Mouse (Mus musculus): ENCODE data around the gene Bank1.

Gene Bank1

GRCm38 (mm10) chr3:136100973-136101500 is 224.8 kb downstream of the Bank1 start:
- DNase-seq, result no peak

GRCm38 (mm10) chr3:136100292-136100691 is 225.6 kb downstream of the Bank1 start:
- DNase-seq, result no peak

- no peak for DNase-seq
These were observed 238.8 kb downstream of the Bank1 start for GRCm38 (mm10) chr3:136086948-136087660.

- no peak for DNase-seq
These were observed 239.4 kb downstream of the Bank1 start for GRCm38 (mm10) chr3:136086431-136086830.

GRCm38 (mm10) chr3:136085077-136085476 is 240.8 kb downstream of the Bank1 start:
- DNase-seq, result no peak

- no peak for DNase-seq
These were observed 241.8 kb downstream of the Bank1 start for GRCm38 (mm10) chr3:136084066-136084465.

- DNase-seq, result no peak
These were observed 244.6 kb downstream of the Bank1 start for GRCm38 (mm10) chr3:136081264-136081663.

- DNase-seq, result no peak
These were observed 247.3 kb downstream of the Bank1 start for GRCm38 (mm10) chr3:136078535-136078934.

- no peak for DNase-seq
These were observed 255.5 kb downstream of the Bank1 start for GRCm38 (mm10) chr3:136070394-136070793.

GRCm38 (mm10) chr3:136061907-136062306 is 264.0 kb downstream of the Bank1 start:
- DNase-seq, result no peak

- DNase-seq, result no peak
These were observed 275.2 kb downstream of the Bank1 start for GRCm38 (mm10) chr3:136050635-136051034.

GRCm38 (mm10) chr3:136050215-136050614 is 275.7 kb downstream of the Bank1 start:
- DNase-seq, result no peak

GRCm38 (mm10) chr3:136048026-136048425 is 277.8 kb downstream of the Bank1 start:
- no peak for DNase-seq

GRCm38 (mm10) chr3:136045381-136045780 is 280.5 kb downstream of the Bank1 start:
- no peak for DNase-seq

GRCm38 (mm10) chr3:136040041-136040440 is 285.8 kb downstream of the Bank1 start:
- no peak for DNase-seq

- DNase-seq, result no peak
These were observed 286.4 kb downstream of the Bank1 start for GRCm38 (mm10) chr3:136039446-136039845.

GRCm38 (mm10) chr3:136037254-136037653 is 288.6 kb downstream of the Bank1 start:
- DNase-seq, result no peak

- DNase-seq, result no peak
These were observed 290.1 kb downstream of the Bank1 start for GRCm38 (mm10) chr3:136035784-136036183.

GRCm38 (mm10) chr3:136024876-136025275 is 301.0 kb downstream of the Bank1 start:
- DNase-seq, result no peak

- DNase-seq, result no peak
These were observed 308.3 kb downstream of the Bank1 start for GRCm38 (mm10) chr3:136017517-136017916.

GRCm38 (mm10) chr3:136010616-136011015 is 315.2 kb downstream of the Bank1 start:
- no peak for DNase-seq

GRCm38 (mm10) chr3:136007846-136008245 is 318.0 kb downstream of the Bank1 start:
- DNase-seq, result peak; percentile 51

- DNase-seq, result no peak
These were observed 318.6 kb downstream of the Bank1 start for GRCm38 (mm10) chr3:136007081-136007828.
